Mouse (Mus musculus) CH12.LX (cell line): Measurements from ENCODE around the gene Smyd5. TPM values are rescaled to one million over a fixed set of nuclear protein-coding genes. Genes with fewer than 3 reads are reported as not detected.

Experiments used
- DNase-seq: peaks from one replicate; pipeline ENCODE4 v3.0.0-alpha.2; 2013; ENCODE audit errors: extremely low read depth
- H3K27ac ChIP-seq: 2 replicates; pipeline ENCODE4 v1.5.1; 2012; ENCODE audit warnings: low read depth, mild to moderate bottlenecking, control low read depth, moderate library complexity; ENCODE audit not compliant: insufficient read depth
- H3K27me3 ChIP-seq: replicated peaks from 2 replicates; pipeline ENCODE3; 2012; ENCODE audit warnings: inconsistent platforms
- H3K36me3 ChIP-seq, 2 experiments: replicated peaks in 1 of 2; 2 replicates each; pipeline versions ENCODE3 to v1.6.1; 2012; ENCODE audit warnings: inconsistent platforms in 1 of 2, low read length in 1 of 2, mild to moderate bottlenecking in 1 of 2, mixed read lengths in 1 of 2, moderate library complexity in 1 of 2; ENCODE audit not compliant: control insufficient read depth in 1 of 2, insufficient read depth in 1 of 2
- H3K4me1 ChIP-seq, 2 experiments: 2 replicates each; pipeline ENCODE4 v1.6.1; 2012; ENCODE audit warnings: inconsistent platforms in 1 of 2, moderate library complexity in 1 of 2; ENCODE audit not compliant: insufficient read depth in 2 of 2, control insufficient read depth in 1 of 2
- H3K4me2 ChIP-seq: 2 replicates; pipeline ENCODE4 v1.6.1; 2012; ENCODE audit warnings: low read depth, mild to moderate bottlenecking, control low read depth; ENCODE audit not compliant: poor library complexity, insufficient read depth, severe bottlenecking
- H3K4me3 ChIP-seq, 3 experiments: fragments of 150-350 bp in 1 of 3; sonication (generic) in 1 of 3; replicated peaks in 1 of 3; 2 replicates each; pipeline versions ENCODE3 to v1.5.1; 2011 to 2012; ENCODE audit warnings: low read depth in 2 of 3, low read length in 2 of 3, mild to moderate bottlenecking in 2 of 3, moderate library complexity in 2 of 3, control low read depth in 1 of 3, improper control_type of control experiment in 1 of 3, inconsistent platforms in 1 of 3, mixed read lengths in 1 of 3; ENCODE audit not compliant: poor library complexity in 1 of 3
- H3K79me2 ChIP-seq: replicated peaks from 2 replicates; pipeline ENCODE4 v1.6.1; 2012; ENCODE audit warnings: mild to moderate bottlenecking, moderate library complexity; ENCODE audit not compliant: control insufficient read depth, poor library complexity, insufficient read depth, severe bottlenecking; ENCODE audit errors: extremely low read depth
- H3K9ac ChIP-seq: 2 replicates; pipeline ENCODE4 v1.6.1; 2012; ENCODE audit warnings: low read depth, mild to moderate bottlenecking, control low read depth, moderate library complexity; ENCODE audit not compliant: insufficient read depth
- H3K9me3 ChIP-seq: replicated peaks from 2 replicates; pipeline ENCODE3; 2012; ENCODE audit warnings: low read length, inconsistent platforms, mixed read lengths
- CHD1 ChIP-seq: IDR thresholded peaks from 2 replicates; pipeline ENCODE4 v1.6.1; 2012; ENCODE audit warnings: low read depth, low read length, improper control_type of control experiment, inconsistent platforms
- CHD2 ChIP-seq: IDR thresholded peaks from 2 replicates; pipeline ENCODE4 v1.6.1; 2011; ENCODE audit warnings: low read length, improper control_type of control experiment
- E2F4 ChIP-seq: IDR thresholded peaks from 2 replicates; pipeline ENCODE4 v1.6.1; 2011; ENCODE audit warnings: low read depth, low read length, improper control_type of control experiment; ENCODE audit not compliant: insufficient replicate concordance
- GABPA ChIP-seq: IDR thresholded peaks from 2 replicates; pipeline ENCODE4 v1.6.1; 2012; ENCODE audit warnings: low read depth, low read length, improper control_type of control experiment, inconsistent platforms; ENCODE audit not compliant: insufficient replicate concordance
- HCFC1 ChIP-seq: IDR thresholded peaks from 2 replicates; pipeline ENCODE4 v1.6.1; 2012; ENCODE audit warnings: low read depth, mild to moderate bottlenecking, inconsistent platforms, low read length, improper control_type of control experiment
- MAFK ChIP-seq: IDR thresholded peaks from 2 replicates; pipeline ENCODE4 v1.6.1; 2011; ENCODE audit warnings: low read length, improper control_type of control experiment; ENCODE audit not compliant: insufficient replicate concordance
- MAZ ChIP-seq: IDR thresholded peaks from 2 replicates; pipeline ENCODE4 v1.6.1; 2012; ENCODE audit warnings: low read depth, mild to moderate bottlenecking, inconsistent platforms, low read length, improper control_type of control experiment, moderate library complexity
- MEF2A ChIP-seq: IDR thresholded peaks from 2 replicates; pipeline ENCODE4 v1.6.1; 2014; ENCODE audit warnings: low read depth, mild to moderate bottlenecking, inconsistent platforms, low read length, improper control_type of control experiment, borderline replicate concordance
- NELFE ChIP-seq: IDR thresholded peaks from 2 replicates; pipeline ENCODE4 v1.6.1; 2011; ENCODE audit warnings: low read depth, low read length, improper control_type of control experiment
- PAX5 ChIP-seq: IDR thresholded peaks from 2 replicates; pipeline ENCODE4 v1.6.1; 2012; ENCODE audit warnings: low read length, inconsistent platforms, mixed read lengths
- POLR2A ChIP-seq: IDR thresholded peaks from 2 replicates; pipeline ENCODE4 v1.6.1; 2011; ENCODE audit warnings: low read depth, mild to moderate bottlenecking, improper control_type of control experiment, low read length
- RCOR1 ChIP-seq: conservative IDR thresholded peaks from 2 replicates; pipeline ENCODE4 v1.6.1; 2012; ENCODE audit warnings: low read depth, mild to moderate bottlenecking, inconsistent platforms, low read length, improper control_type of control experiment
- SIN3A ChIP-seq: IDR thresholded peaks from 2 replicates; pipeline ENCODE4 v1.6.1; 2012; ENCODE audit warnings: low read length, improper control_type of control experiment, inconsistent platforms
- TBP ChIP-seq: conservative IDR thresholded peaks from 2 replicates; pipeline ENCODE4 v1.6.1; 2011; ENCODE audit warnings: low read depth, low read length, improper control_type of control experiment
- TCF12 ChIP-seq: IDR thresholded peaks from 2 replicates; pipeline ENCODE4 v1.6.1; 2014; ENCODE audit warnings: low read depth, mild to moderate bottlenecking, inconsistent platforms, low read length, improper control_type of control experiment
- USF1 ChIP-seq: IDR thresholded peaks from 2 replicates; pipeline ENCODE4 v1.6.1; 2014; ENCODE audit warnings: low read depth, mild to moderate bottlenecking, inconsistent platforms, low read length, improper control_type of control experiment
- ZKSCAN1 ChIP-seq: IDR thresholded peaks from 2 replicates; pipeline ENCODE4 v1.6.1; 2012; ENCODE audit warnings: low read depth, inconsistent platforms, low read length, improper control_type of control experiment, borderline replicate concordance
- dilution Hi-C: fragments of 300-500 bp; cut with MboI; formaldehyde crosslinking; loops from 2 replicates; pipeline ENCODE4 v1.14.3; 2020; ENCODE audit warnings: low sequenced_read_pairs; ENCODE audit not compliant: extremely low pct_unique_long_range_greater_than_20kb, extremely low pct_ligation_motif_present
- in situ Hi-C: fragments of 300-500 bp; cut with MboI; formaldehyde crosslinking; loops from 3 replicates; pipeline ENCODE4 v1.14.3; 2019; ENCODE audit warnings: low sequenced_read_pairs, low pct_ligation_motif_present, low pct_unique_long_range_greater_than_20kb, mixed read lengths
- polyA plus RNA-seq: library from polyadenylated mRNA; unstranded; fragments of >175 nt; gene quantifications from 2 replicates; pipeline ENCODE4 v1.2.1, GENCODE M21; 2012; ENCODE audit warnings: low read depth; ENCODE audit not compliant: insufficient read length
- total RNA-seq, 2 experiments: library from RNA; depleted of rRNA; stranded (reverse); fragments of 300-350 nt in 1 of 2; fragments of >200 nt in 1 of 2; gene quantifications; 2 replicates each; pipeline ENCODE4 v1.2.3; 2012 to 2014

Gene Smyd5
- total and polyA plus RNA-seq, 3 experiments = 68.1 to 109 (median 75.5) TPM

- Histone ChIP-seq H3K4me3 (no peak overlapping the region), H3K79me2 (no peaks in the 10 kb centered on the region), H3K9ac (no peak overlapping the region), H3K27me3 (peaks cover 74% of the 10 kb centered on the region), H3K27ac (no peak overlapping the region), H3K4me1 (no peaks in the 10 kb centered on the region), H3K4me2 (no peak overlapping the region), H3K9me3 (no peaks in the 10 kb centered on the region), H3K36me3 (no peaks in the 10 kb centered on the region)
- dilution Hi-C loops = no loop called here
- in situ Hi-C loops = no loop called here
- TF ChIP-seq MAFK (no peak), TBP (no peak), GABPA (no peak), RCOR1 (no peak), E2F4 (no peak), MEF2A (no peak), ZKSCAN1 (no peak), HCFC1 (no peak), PAX5 (no peak), POLR2A (no peak), TCF12 (no peak), SIN3A (no peak), CHD2 (no peak), USF1 (no peak), NELFE (no peak)
- no peak for DNase-seq
Measured at GRCm38 (mm10) chr6:85402613-85403012, 29.2 kb upstream of the Smyd5 start.

DNA sequence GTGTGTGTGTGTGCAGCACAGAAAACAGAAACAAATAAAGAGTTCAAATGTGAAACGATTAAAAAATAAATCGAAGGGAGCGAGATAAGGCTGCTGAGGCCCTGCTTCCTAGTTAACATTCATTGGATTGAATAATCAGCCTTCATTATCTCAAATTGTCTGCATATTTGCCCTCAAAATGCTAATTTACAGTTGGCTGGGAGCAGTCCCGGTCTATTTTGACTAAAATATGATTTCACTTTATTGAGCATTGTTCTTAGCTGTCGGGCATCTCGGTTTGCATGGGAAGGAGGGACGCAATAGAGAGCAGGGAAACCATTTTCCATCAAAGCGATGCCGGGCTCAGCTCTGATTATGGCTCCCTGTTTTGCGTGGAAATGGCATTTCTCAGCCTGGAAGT is 28.8 kb upstream of the Smyd5 start:
- Histone ChIP-seq H3K79me2 (no peaks in the 10 kb centered on the region), H3K4me3 (no peak overlapping the region), H3K27ac (no peak overlapping the region), H3K9me3 (no peaks in the 10 kb centered on the region), H3K9ac (no peak overlapping the region), H3K4me2 (no peak overlapping the region), H3K36me3 (no peaks in the 10 kb centered on the region), H3K27me3 (peaks cover 76% of the 10 kb centered on the region), H3K4me1 (no peaks in the 10 kb centered on the region)
- dilution Hi-C loops (no loop called here), in situ Hi-C loops (no loop called here)
- TF ChIP-seq USF1 = no peak
- TF ChIP-seq CHD1 = no peak
- TF ChIP-seq SIN3A = no peak
- TF ChIP-seq MAZ = no peak
- TF ChIP-seq POLR2A = no peak
- no peak for DNase-seq
